In genomic region chr12:108706129-108706528, GRCm38 (mm10) we compare ENCODE assay signal across 12 mouse cellular contexts. TPM values are rescaled to one million over a fixed set of nuclear protein-coding genes. Genes with fewer than 3 reads are reported as not detected.
DNase-seq lines count a peak whose midpoint lies in the region; ATAC-seq and TF ChIP-seq lines count a peak whose summit lies in the region.
"Had no signal": no experiment of that assay in that cellular context is flagged by ENCODE, and none has a peak within 500 bp of the region (broad histone marks: within the 10 kb centered on the region; RNA-seq: fewer than 3 reads in every experiment).

No protein-coding gene starts in this region.

- 45% methylated on average over 7 of the region's 7 CpGs for WGBS in lung, adult 2 months

- ATAC-seq in megakaryocyte progenitor cell, adult 5-6 weeks (replicated peaks; ENCODE audit: poor library complexity) = peak; percentile 55; the same call in 1 of the 2 replicates

- H3K4me3 ChIP-seq in gastrocnemius, adult 2 months = no peak overlapping the region
- H3K4me3 ChIP-seq in lung, adult 2 months (replicated peaks; ENCODE audit: extremely low read depth, low read depth, low read length) = no peak overlapping the region
- H3K4me3 ChIP-seq: forebrain, embryonic 10.5 days; heart, embryonic 13.5 days; limb, embryonic 13.5 days had no signal

- no peaks in the 10 kb centered on the region for H3K4me1 ChIP-seq in lung, adult 2 months (ENCODE audit: control insufficient read depth, insufficient read depth, low read length)

- intact Hi-C loops in gastrocnemius, adult 2 months (cut with DNase I) = no loop called here

- no peak overlapping the region for H3K27ac ChIP-seq in gastrocnemius, adult 2 months
- H3K27ac ChIP-seq: forebrain, embryonic 10.5 days; heart, embryonic 13.5 days; limb, embryonic 13.5 days had no signal

- peak; percentile 38; the same call in 1 of the 2 replicates for TF ChIP-seq CTCF in gastrocnemius, adult 2 months (IDR thresholded peaks at IDR 0.05)
- TF ChIP-seq CTCF in lung, adult 2 months (IDR thresholded peaks at IDR 0.05; ENCODE audit: insufficient read depth, low read length) = 0 out of 2 replicates have a peak, but pooled peaks have one; percentile 10

- no peak for DNase-seq in gastrocnemius, adult 2 months
- DNase-seq in gastrocnemius, postnatal 25 days = no peak
- no peak for DNase-seq in lung, adult 2 months
- no peak for DNase-seq in lung, postnatal 14 days
- DNase-seq in ES-CJ7 (ENCODE audit: low read depth, low spot score) = peak; percentile 46
- no peak for DNase-seq in ovary, postnatal 10 days (ENCODE audit: low spot score)
- no peak for DNase-seq in left cerebral cortex, adult 9 months (ENCODE audit: low spot score in 2 of 2)
- DNase-seq: right cerebral cortex, postnatal 25 days had no signal

- TF ChIP-seq POLR2A in lung, adult 2 months (IDR thresholded peaks at IDR 0.05; ENCODE audit: borderline replicate concordance, extremely low read depth, low read depth, low read length) = no peak

RNA-seq across cellular contexts. Expression of gene Degs2, which starts 4.0 kb away (rescaled TPM):
- total RNA-seq in gastrocnemius, adult 2 months (2021) = not detected
- under 1 TPM in 1 of 2 experiments, not detected in 1; 0.19 TPM for total RNA-seq in gastrocnemius, postnatal 25 days (2021)
- polyA plus RNA-seq in lung, adult 2 months (2012; rRNA removed) = 2.0 and 5.3 TPM in 2 replicates
- 1.2 TPM in 1 of 2 replicates, not detected in the other for total RNA-seq in megakaryocyte progenitor cell, adult 5-6 weeks (2015)
- 0.79 and 1.1 TPM in 2 replicates for total RNA-seq in megakaryocyte progenitor cell, adult 5-6 weeks (2017)
